Mouse (Mus musculus) gastrocnemius, postnatal 4 days (tissue): ENCODE data around the gene Pkmyt1. TPM values are rescaled to one million over a fixed set of nuclear protein-coding genes. Genes with fewer than 3 reads are reported as not detected.

ENCODE experiments used
- DNase-seq, 2 experiments: peaks; one replicate each; pipeline ENCODE4 v3.0.0; 2021 to 2022; ENCODE audit warnings: low spot score in 2 of 2, mixed read lengths in 2 of 2
- total RNA-seq, 2 experiments: library from RNA; stranded (reverse); gene quantifications; 2 replicates each; pipeline ENCODE4 v1.2.3; 2021

Pkmyt1 gene
- total RNA-seq, 2 experiments from 2014 or later = 11.1 to 12.4 TPM

GRCm38 (mm10) chr17:23719455-23719854 lies 6.7 kb upstream of the Pkmyt1 start:
- no peak for DNase-seq

GRCm38 (mm10) chr17:23721886-23722285 lies 4.2 kb upstream of the Pkmyt1 start:
- no peak for DNase-seq

GRCm38 (mm10) chr17:23722376-23723125 lies 3.6 kb upstream of the Pkmyt1 start, which contains the start of gene 1520401A03Rik:
1520401A03Rik (minus strand) TSS chr17:23722783.
- DNase-seq = no peak

- no peak for DNase-seq
These were observed 659 bp upstream of the Pkmyt1 start for GRCm38 (mm10) chr17:23725477-23725876.

GRCm38 (mm10) chr17:23726758-23727142 lies 614 bp downstream of the Pkmyt1 start:
- DNase-seq = peak; percentile 78 to 85

- DNase-seq = no peak
These were observed 4.3 kb downstream of the Pkmyt1 start for GRCm38 (mm10) chr17:23730441-23730840.

GRCm38 (mm10) chr17:23734341-23734740 lies 8.2 kb downstream of the Pkmyt1 start:
- no peak for DNase-seq

- no peak for DNase-seq
These were observed 11.6 kb downstream of the Pkmyt1 start for GRCm38 (mm10) chr17:23737493-23738445.

GRCm38 (mm10) chr17:23738836-23739201 lies 12.7 kb downstream of the Pkmyt1 start:
- DNase-seq = no peak

- peak in 1 of 2 experiments; percentile 38 for DNase-seq
These were observed 13.3 kb downstream of the Pkmyt1 start for GRCm38 (mm10) chr17:23739202-23740135.

GRCm38 (mm10) chr17:23740136-23740584 lies 14.0 kb downstream of the Pkmyt1 start:
- DNase-seq = peak; percentile 76 to 87

- DNase-seq = no peak
These were observed 14.5 kb downstream of the Pkmyt1 start, which contains the start of gene Paqr4 for GRCm38 (mm10) chr17:23740598-23741021. Paqr4 (minus strand) TSS chr17:23740867.

- no peak for DNase-seq
These were observed 15.4 kb downstream of the Pkmyt1 start for GRCm38 (mm10) chr17:23741359-23742209.

- no peak for DNase-seq
These were observed 16.2 kb downstream of the Pkmyt1 start for GRCm38 (mm10) chr17:23742210-23742793.

GRCm38 (mm10) chr17:23742941-23743340 lies 16.8 kb downstream of the Pkmyt1 start:
- no peak for DNase-seq

GRCm38 (mm10) chr17:23744076-23744475 lies 17.9 kb downstream of the Pkmyt1 start:
- DNase-seq = no peak

GRCm38 (mm10) chr17:23744651-23745050 lies 18.5 kb downstream of the Pkmyt1 start:
- no peak for DNase-seq

- no peak for DNase-seq
These were observed 19.4 kb downstream of the Pkmyt1 start, which contains the start of gene Kremen2 for GRCm38 (mm10) chr17:23745301-23746251. Kremen2 (minus strand) TSS chr17:23745833.
